Mouse (Mus musculus) frontal cortex, postnatal 25 days (tissue): ENCODE results near the gene Pdcd6ip.
"Not testable (repeated sequence)": the region's sequence is repeated elsewhere in the genome, so short reads cannot be mapped to it uniquely, and the experiment has no call there.

Experiments
- DNase-seq, 2 experiments: peaks; one replicate each; pipeline ENCODE4 v3.0.0; 2022; ENCODE audit warnings: low spot score in 2 of 2

Pdcd6ip gene

DNA sequence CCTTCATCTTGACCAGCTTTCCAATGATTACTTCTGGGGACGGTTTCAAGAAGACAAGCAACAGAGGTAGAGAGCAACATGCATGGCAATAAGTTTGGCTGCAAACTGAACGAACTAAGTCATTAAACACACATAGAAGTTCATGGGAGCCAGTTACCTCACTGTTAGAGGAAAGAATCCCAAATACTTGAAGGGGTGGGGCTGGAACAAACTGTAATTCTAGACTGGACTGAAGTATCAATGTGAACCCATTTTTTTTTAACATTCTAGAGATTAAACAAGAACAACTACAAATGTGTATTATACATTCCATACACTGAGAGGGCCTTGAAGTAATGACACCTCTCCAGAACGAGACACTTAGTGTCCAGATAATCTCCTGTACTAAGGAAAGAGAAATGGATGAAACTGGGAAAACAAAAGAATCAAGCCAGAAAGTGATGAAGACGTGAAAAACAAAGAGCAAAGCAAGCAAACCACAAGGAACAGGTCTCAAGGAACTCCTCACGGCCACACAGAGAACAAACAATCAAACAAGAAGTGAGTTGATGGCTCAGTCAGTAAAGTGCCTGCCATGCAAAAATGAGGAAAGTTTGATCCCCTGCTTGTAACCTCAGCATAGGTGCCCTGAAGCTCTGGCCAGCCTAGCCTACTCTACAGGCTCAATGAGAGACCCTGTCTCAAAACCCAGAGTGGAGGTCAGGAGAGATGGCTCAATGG lies 6.5 kb downstream of the Pdcd6ip start:
- DNase-seq = no peak

- DNase-seq = no peak
These were observed 20.6 kb downstream of the Pdcd6ip start for GRCm38 (mm10) chr9:113687461-113687860.

DNA sequence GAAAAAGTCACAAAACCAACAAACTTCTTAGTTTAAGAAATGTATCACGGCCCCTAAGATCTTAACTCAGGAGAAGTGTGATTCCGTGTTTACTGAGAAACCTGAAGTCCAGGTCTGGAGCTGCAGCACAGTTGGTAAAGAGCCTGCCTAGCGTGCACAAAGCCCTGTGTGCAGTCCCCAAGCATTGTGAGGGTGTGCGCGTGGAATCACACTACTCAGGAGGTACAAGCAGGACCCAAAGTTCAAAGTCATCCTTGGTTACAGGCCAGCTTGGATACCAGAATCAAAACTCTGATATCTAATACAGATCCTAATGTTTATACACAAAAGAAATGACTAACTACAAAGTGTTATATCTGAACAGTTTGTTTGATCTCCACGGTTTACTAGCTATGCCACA lies 34.3 kb downstream of the Pdcd6ip start:
- DNase-seq = no peak

DNA sequence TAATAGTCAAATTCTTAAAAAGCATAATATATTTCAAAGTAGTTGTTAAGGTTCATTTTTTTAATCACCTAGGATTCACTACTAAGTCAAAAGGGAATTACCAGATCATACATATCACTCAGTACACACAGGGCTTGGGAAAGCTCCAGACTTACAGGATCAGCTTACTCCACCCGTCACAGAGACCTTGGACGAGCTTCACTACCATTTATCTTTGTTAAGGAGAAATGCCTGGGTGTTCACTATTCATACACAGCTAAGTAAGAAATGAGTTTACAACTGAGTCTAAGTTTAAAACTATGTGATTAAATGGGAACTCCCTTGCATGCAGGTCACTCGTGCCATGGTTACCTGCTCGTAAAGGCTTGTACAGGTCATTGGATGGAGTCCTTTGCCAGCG lies 35.7 kb downstream of the Pdcd6ip start:
- DNase-seq = no peak

DNA sequence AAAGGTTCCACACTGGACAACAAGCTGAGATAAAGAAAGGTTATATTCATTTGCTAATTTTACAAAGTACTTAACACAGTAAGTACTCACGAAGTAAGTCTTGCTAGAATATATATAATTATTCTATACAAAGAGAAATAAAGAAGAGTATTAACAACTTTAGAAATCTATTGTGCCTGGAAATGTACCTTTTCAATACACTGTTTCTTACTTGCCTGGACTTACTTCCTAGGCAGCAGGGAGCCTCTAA lies 37.3 kb downstream of the Pdcd6ip start:
- no peak for DNase-seq

DNA sequence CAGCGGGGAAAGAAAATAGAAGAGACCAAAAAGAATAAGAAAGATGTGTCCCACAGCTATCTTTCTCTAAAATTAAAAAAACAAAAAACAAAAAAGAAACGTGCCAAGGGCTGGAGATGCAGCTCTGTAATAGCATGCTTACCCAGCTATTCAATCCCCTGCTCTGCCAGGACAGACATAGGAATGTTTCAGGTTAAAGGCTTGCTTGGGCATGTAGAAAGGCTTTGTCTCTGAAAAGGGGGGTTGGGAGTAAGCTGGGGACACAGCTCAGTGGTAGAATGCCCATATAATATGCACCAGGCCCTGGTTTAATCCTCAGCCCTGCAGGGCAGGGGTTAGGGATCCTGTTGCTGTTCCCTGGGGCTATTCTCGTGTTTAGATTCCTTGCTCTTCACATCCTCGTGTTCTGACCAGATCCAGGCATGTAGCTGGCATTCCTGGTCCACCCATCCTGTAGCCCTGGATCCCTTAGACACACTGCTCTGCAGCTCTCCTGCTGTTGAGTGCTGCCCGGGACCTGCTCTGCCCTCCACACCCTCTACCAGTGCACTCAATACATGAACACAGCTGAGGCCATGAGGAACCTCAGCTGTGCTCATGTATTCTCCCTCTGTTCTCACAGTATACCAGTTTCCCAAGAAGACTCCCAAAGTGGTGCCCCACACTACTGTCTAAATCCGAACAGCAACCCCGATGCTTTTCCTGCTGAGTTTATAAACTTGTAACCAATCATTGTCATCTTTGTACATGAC lies 37.8 kb downstream of the Pdcd6ip start:
- DNase-seq = no peak

DNA sequence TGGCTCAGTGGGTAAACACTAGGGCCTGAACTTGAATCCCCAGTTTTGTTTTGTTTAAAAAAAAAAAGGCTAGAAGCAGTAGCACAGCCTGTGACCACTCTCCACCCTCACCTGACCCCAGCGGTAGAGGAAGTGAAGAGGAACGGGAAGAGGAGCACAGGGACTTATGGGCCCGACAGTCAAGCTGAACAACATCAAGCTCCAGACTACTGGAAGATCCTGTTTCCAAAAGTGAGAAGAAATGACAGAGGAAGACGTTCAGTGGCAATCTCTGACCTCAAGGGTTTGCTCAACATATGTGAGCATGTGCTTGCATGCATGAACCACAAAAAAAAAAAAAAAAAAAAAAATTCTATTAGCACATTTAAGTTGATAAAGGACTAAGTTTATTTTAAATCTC lies 44.6 kb downstream of the Pdcd6ip start:
- DNase-seq = no peak

DNA sequence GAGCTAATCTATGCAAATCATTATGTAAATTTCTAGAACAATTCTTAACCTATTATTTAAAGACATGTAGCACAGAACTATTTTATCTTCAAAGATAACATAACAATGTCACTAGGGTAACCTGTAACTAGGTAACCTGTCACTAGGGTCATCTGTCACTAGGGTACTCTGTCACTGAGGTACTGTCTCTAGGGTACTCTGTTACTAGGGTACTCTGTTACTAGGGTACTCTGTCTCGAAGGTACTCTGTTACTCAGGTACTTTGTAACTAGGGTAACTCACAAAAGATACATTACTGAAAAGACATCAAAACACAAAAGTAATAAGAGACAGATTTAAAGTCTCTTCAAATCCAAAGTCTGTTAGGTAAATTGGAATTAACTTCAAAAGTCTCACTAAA lies 50.2 kb downstream of the Pdcd6ip start:
- DNase-seq = no peak

GRCm38 (mm10) chr9:113653571-113653970 lies 54.5 kb downstream of the Pdcd6ip start:
- no peak for DNase-seq

- no peak for DNase-seq
These were observed 57.3 kb downstream of the Pdcd6ip start for GRCm38 (mm10) chr9:113650787-113651186.

- not testable (repeated sequence) for DNase-seq
These were observed 58.8 kb downstream of the Pdcd6ip start for GRCm38 (mm10) chr9:113649211-113649610.

GRCm38 (mm10) chr9:113645837-113646169 lies 62.3 kb downstream of the Pdcd6ip start:
- no peak for DNase-seq

- peak; percentile 65 to 77 for DNase-seq
These were observed 62.8 kb downstream of the Pdcd6ip start for GRCm38 (mm10) chr9:113645153-113645836.

- DNase-seq = no peak
These were observed 63.4 kb downstream of the Pdcd6ip start for GRCm38 (mm10) chr9:113644701-113645100.

DNA sequence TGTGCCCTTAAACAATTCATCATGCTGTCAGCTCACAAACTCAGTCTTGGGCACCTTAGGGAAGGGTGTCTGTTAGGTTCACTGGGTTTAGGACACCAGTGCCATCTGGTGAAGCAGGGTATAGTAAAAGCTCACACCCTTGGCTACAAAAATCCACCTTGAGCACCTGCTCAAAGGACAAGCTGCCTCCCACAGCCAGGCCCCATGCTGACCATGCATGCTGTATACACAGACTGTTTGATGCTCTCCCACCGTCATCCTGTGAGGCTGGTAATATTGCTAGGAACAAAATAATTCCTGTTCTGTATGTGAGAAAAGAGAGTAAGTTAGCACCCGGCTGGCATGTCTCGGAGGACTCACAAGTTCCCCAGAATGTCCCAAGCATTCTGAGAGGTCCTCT lies 64.0 kb downstream of the Pdcd6ip start:
- DNase-seq = no peak

- DNase-seq = no peak
These were observed 64.4 kb downstream of the Pdcd6ip start for GRCm38 (mm10) chr9:113643669-113644068.

GRCm38 (mm10) chr9:113634986-113635385 lies 73.1 kb downstream of the Pdcd6ip start:
- no peak for DNase-seq

DNA sequence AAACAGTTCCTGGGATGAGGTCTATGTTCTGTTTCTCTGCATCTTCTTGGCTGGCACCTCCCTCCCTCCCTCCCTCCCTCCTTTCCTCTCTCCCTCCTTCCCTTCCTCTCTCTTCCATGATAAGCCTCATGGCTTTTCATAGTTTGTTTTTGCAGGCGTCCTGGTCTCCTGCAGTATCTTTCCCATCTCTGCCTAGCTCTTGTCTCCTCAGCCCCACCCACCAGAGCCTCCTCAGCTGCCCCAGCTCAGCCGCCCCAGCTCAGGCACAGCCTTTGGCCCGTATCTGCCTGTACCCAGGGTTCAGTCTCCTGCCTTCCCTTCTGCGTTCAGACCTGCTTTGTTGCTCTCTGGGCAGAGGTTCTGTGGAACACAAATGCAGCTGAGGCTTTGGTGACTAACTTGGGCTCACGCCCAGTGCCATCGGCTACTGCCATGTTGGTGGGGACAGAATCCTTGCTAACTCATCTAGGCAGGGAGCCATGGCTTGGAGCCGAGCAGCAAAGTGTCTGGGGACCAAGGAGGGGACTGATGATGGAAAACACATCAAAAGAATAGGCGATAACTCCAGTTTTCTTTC lies 74.8 kb downstream of the Pdcd6ip start:
- DNase-seq = no peak

DNA sequence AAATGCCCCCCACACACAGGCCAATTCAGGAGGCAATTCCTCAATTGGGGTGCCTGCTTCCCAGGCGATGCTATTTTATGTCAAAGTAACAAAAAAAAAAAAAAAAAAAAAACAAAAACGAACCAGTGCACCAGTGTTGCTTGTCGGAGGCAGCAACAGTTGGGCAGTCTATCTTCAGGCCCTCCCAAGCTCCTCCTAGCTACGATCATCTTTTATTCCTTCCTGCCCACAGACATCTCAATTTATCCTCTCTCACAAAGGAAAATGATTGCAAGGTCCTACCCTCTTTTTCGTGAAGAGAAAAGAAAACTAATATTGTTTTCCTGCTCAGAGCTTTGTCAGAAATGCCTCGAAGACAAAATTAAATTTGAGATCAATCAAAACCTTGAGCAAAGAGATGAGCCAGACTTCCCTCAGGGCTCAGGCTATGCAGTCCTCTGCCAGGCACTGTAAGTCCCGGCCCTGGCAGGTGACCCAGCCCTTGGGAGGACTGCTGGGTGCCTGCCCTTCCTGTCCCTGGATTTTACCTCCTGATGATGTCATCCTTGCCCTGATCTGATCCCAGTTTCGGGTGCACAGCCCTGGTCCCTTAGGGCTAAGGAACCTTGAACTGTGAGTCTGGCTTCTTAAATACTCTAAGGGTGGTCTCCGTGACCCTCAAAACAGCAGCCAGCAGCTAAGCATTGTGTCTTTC lies 75.6 kb downstream of the Pdcd6ip start:
- no peak for DNase-seq

GRCm38 (mm10) chr9:113629632-113630031 lies 78.4 kb downstream of the Pdcd6ip start:
- DNase-seq = peak; percentile 64 to 72

GRCm38 (mm10) chr9:113629191-113629590 lies 78.9 kb downstream of the Pdcd6ip start:
- no peak for DNase-seq

GRCm38 (mm10) chr9:113628780-113629179 lies 79.3 kb downstream of the Pdcd6ip start:
- no peak for DNase-seq
